Mouse (Mus musculus) cerebellum, postnatal 14 days (tissue): ENCODE data around the gene Sik3.
A peak's percentile ranks its signal among the peaks of the same experiment; 100 is the strongest.
"Not testable (repeated sequence)": the region's sequence is repeated elsewhere in the genome, so short reads cannot be mapped to it uniquely, and the experiment has no call there.

Experiments
- DNase-seq, 2 experiments: peaks; one replicate each; pipeline ENCODE4 v3.0.0; 2021; ENCODE audit warnings: mixed read lengths in 2 of 2

Gene Sik3

DNA sequence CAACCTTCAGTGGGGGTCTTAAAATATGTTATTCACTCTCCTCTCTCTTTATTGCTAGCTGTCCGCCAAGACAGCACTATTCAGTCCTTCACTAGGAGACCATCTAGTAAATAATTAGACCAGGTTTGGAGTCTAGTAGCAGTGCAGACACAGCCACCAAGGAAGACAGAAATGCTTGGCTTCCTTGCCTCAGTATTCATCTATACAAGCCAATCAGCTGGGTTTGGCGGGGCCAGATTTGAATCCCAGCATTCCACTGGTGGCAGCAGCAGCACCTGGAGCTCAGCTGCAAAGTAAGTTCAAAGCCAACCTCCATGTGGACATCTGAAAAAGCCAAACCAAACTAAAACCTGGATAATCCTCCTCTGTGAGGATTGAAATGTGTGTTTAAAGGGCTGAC, 47.6 kb downstream of the Sik3 start:
- no peak for DNase-seq

GRCm38 (mm10) chr9:46061696-46062425, 49.2 kb downstream of the Sik3 start:
- DNase-seq, result peak; percentile 34 to 44

- DNase-seq, result peak; percentile 24 to 52
Measured at GRCm38 (mm10) chr9:46064331-46064730, 51.7 kb downstream of the Sik3 start.

DNA sequence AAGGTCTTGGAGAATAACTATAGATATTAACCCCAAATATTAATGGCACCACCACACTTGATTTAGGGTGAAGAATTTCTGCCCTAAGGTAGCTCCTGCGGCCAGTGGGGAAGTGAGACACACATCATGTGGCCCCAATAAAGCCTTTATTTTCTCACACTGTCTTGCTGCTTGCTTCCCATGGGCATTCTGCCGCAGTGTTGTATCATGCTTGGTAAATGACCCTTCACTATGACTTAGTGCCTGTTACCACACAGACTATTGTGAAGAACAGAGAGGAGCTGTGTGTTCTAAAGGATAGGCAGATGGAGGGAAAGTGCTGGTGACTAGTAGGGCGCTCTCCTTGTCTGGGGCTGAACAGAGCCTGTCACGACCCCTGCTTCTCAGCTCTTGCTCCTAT, 54.1 kb downstream of the Sik3 start:
- DNase-seq, result no peak

DNA sequence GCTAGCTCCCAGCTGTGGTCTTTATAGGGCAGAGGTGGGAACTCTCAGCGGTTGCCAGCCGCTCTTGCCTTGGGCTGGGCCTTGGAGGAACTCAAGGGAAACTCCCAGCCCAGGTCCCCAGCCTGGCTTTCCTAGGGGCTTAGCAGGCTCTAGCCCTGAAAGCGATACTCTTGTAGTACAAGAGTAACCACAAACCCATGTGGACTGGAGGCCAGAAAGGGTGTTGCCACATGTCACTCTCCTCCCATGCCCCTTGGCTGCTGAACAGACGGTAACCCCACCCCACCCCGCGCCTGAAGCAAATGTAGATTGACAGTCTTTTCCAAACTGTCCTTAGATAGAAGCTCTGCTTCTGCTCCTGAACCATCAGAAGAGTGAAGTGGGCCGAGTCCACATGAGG, 55.1 kb downstream of the Sik3 start:
- DNase-seq, result no peak

DNA sequence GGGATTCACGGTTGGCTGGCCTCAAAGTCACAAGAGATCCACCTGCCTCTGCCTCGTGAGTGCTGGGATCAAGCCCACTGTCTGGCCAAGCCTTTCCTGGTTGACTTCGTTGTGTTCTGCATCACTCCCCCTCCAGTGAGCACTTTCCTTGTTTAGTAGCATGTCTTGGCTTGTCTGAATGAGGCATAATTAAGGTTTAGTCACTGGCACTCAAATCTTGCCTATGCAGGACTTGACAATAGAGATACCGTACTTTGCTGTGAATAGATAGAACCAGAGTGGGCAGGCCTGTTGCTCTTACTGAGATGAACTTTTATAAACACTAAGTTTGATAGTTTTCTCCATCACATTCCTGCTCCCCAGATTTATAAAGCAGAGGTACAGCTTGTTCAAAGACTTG, 56.4 kb downstream of the Sik3 start:
- DNase-seq, result no peak

GRCm38 (mm10) chr9:46072101-46072835, 59.6 kb downstream of the Sik3 start:
- DNase-seq, result peak in 1 of 2 experiments; percentile 29

GRCm38 (mm10) chr9:46073443-46073842, 60.8 kb downstream of the Sik3 start:
- DNase-seq, result no peak

- no peak for DNase-seq
Measured at GRCm38 (mm10) chr9:46075578-46075977, 63.0 kb downstream of the Sik3 start.

- DNase-seq, result peak in 1 of 2 experiments; percentile 40
Measured at GRCm38 (mm10) chr9:46082381-46082821, 69.8 kb downstream of the Sik3 start.

- DNase-seq, result no peak
Measured at GRCm38 (mm10) chr9:46083490-46083893, 70.9 kb downstream of the Sik3 start.

DNA sequence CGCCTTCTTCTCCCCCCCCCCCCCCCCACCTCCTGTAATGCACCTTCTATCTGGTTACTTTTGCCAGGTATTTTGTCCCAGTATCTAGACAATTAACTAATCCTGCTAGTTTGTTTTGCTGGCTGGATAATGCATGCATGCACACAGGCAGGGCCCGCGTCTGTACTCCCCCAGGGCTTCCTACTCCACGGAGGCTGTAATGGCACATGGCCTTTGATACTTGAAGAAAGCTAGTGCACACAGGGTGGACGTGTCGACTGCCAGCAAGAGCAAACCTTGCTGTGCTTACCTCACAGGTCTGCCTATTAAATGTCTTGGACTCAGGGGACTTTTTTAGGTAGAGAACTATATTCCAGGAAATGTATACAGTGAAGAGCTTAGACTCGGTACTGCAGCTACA, 73.3 kb downstream of the Sik3 start:
- DNase-seq, result no peak

- DNase-seq, result no peak
Measured at GRCm38 (mm10) chr9:46086826-46087225, 74.2 kb downstream of the Sik3 start.

DNA sequence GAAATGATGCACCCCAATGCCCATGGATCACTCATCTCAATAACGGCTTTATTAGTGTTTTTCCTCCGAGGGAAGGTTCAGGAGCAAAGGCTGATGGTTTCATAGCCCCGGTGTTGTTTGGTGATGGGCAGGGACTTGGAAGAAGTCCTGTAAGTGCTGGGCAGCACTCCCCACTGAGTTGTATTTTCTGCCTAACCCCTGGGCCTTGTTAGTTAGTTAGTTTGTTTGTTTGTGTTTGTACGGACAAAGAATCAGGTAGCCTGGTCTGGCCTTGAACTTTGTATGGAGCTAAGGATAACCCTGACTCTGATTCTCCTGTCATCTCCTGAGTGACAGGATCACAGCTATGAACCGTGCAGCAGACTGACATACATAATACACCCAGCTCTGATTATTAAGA, 74.8 kb downstream of the Sik3 start:
- DNase-seq, result no peak

GRCm38 (mm10) chr9:46088722-46089121, 76.1 kb downstream of the Sik3 start:
- no peak for DNase-seq

- no peak for DNase-seq
Measured at GRCm38 (mm10) chr9:46090066-46090465, 77.4 kb downstream of the Sik3 start.

DNA sequence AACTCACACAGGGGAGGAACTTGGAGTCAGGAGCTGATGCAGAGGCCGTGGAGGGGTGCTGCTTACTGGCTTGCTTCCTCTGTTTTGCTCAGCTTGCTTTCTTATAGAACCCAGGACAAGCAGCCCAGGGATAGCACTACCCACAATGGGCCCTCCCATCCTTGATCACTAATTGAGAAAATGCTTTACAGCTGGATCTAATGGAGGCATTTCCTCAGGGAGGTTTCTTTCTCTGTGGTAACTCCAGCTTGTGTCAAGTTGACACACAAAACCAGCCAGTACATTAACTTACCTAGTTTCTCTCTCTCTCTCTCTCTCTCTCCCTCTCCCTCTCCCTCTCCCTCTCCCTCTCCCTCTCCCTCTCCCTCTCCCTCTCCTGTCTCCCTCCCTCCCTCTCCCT, 78.5 kb downstream of the Sik3 start:
- not testable (repeated sequence) for DNase-seq

DNA sequence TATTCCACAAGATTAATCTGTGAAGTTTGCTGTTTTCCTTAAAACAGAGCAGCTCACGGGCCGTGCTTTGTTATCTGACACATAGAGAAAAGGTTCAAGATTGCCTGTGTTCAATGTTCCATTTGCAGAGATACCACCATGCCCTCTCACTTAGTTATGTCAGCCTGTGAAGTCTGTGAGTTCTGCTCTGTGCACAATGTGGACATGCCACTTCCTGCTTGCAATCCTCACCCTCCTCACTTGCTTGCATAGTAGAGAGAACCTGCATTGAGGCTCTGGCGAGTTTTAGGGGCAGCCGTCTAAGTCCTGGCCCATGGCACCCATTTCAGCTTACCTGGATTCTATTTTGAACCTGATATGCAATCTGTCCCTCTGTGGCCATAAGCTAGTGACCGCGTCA, 80.0 kb downstream of the Sik3 start:
- no peak for DNase-seq

GRCm38 (mm10) chr9:46098360-46098985, 85.9 kb downstream of the Sik3 start:
- peak; percentile 63 to 67 for DNase-seq

- DNase-seq, result no peak
Measured at GRCm38 (mm10) chr9:46099107-46099506, 86.5 kb downstream of the Sik3 start.

GRCm38 (mm10) chr9:46103154-46103553, 90.5 kb downstream of the Sik3 start:
- no peak for DNase-seq

DNA sequence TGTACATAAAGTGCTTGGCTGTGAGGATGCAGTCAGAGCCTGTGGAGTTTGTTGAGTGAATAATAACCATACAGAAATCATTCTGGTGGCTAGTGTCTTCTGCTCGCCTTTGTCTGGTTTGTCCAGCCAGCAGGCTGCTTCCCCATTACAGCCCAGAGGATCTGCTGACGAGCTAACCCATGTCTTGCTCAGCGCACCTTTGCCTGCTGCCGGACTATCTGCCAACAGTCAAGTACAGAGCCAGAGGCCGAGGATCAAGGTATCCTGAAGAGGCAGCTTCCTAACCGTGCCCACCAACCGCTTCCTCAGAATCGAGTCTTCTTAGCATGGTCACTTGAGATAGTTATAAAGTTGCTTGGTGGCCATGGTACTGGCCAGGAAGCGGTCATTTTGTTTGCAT, 93.5 kb downstream of the Sik3 start:
- no peak for DNase-seq

DNA sequence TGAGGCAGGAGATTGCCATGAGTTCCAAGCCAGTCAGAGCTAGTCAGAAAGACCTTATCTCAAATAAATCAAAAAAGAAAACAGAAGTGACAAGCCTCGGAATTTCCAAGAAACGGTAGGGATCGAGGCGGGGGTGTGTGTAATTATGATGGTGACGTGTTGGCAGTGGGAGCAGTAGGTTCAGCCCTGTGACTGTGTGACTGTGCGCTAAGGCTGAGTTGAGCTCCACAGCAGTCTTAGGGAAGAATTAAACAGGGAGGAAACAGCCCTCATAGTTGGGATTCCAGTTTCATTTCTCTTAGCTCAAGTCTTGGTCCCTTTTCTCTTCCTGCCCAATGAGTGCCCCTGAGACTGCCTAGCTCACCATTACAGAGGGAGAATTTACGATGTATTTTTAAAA, 98.0 kb downstream of the Sik3 start:
- no peak for DNase-seq

DNA sequence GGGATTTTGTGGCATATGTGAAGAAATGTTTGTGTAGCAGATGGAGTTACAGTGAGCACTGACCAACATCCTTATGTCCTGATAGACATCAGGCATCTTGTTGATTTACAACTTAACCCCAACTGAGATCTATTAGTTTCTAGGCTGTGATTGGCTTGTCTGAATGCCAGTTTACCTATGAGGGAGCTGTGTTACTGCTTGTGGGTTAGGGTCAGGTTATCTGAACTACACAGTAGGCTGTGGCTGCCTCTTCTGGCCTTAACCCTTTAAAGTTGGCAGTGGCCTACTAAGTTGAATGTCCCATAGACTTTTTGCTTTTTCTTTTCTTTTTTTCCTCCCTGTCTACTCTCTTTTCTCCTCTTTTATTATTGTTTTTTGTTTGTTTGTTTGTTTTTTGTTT, 98.7 kb downstream of the Sik3 start:
- no peak for DNase-seq
